Mouse (Mus musculus): ENCODE results near the gene 6030408B16Rik. TPM values are rescaled to one million over a fixed set of nuclear protein-coding genes. Genes with fewer than 3 reads are reported as not detected.

The 6030408B16Rik gene
- polyA plus RNA-seq, 1 experiment from 2014 or later: 23.9 TPM

GRCm38 (mm10) chr15:101308440-101309348 is 15.7 kb downstream of the 6030408B16Rik start:
- 54% methylated on average over 13 of the region's 13 CpGs for WGBS
- Histone ChIP-seq H3K36me3 (ENCODE audit: insufficient read depth, low read length) (no peaks in the 10 kb centered on the region), H3K4me3 (ENCODE audit: low read length) (no peak overlapping the region), H3K27me3 (ENCODE audit: insufficient read depth, low read length) (no peaks in the 10 kb centered on the region), H3K4me2 (replicated peaks; ENCODE audit: low read depth, low read length) (no peak overlapping the region), H3K27ac (ENCODE audit: low read length) (0 out of 2 replicates have a peak overlapping the region, but pooled peaks have one; percentile 13), H3K9me3 (ENCODE audit: low read length) (no peaks in the 10 kb centered on the region), H3K4me1 (ENCODE audit: insufficient read depth, low read length) (peaks cover 10% of the 10 kb centered on the region), H3K9ac (replicated peaks; ENCODE audit: low read length) (no peak overlapping the region)
- ATAC-seq (ENCODE audit: low FRiP score, low TSS enrichment): no peak

GRCm38 (mm10) chr15:101309493-101309892 is 16.5 kb downstream of the 6030408B16Rik start:
- Histone ChIP-seq H3K27ac (ENCODE audit: low read length) (no peak overlapping the region), H3K4me3 (ENCODE audit: low read length) (no peak overlapping the region), H3K9ac (replicated peaks; ENCODE audit: low read length) (no peak overlapping the region), H3K27me3 (ENCODE audit: insufficient read depth, low read length) (no peaks in the 10 kb centered on the region), H3K9me3 (ENCODE audit: low read length) (no peaks in the 10 kb centered on the region), H3K4me1 (ENCODE audit: insufficient read depth, low read length) (peaks cover 10% of the 10 kb centered on the region), H3K4me2 (replicated peaks; ENCODE audit: low read depth, low read length) (no peak overlapping the region), H3K36me3 (ENCODE audit: insufficient read depth, low read length) (no peaks in the 10 kb centered on the region)
- 0 out of 2 replicates have a peak, but pooled peaks have one; percentile 19 for ATAC-seq (ENCODE audit: low FRiP score, low TSS enrichment)
- WGBS: 37% methylated on average over 5 of the region's 5 CpGs

- WGBS: 43% methylated on average over 14 of the region's 15 CpGs
- H3K27me3 ChIP-seq (ENCODE audit: insufficient read depth, low read length): no peaks in the 10 kb centered on the region
- no peak overlapping the region for H3K4me2 ChIP-seq (replicated peaks; ENCODE audit: low read depth, low read length)
- no peak overlapping the region for H3K9ac ChIP-seq (replicated peaks; ENCODE audit: low read length)
- H3K36me3 ChIP-seq (ENCODE audit: insufficient read depth, low read length): no peaks in the 10 kb centered on the region
- no peak overlapping the region for H3K4me3 ChIP-seq (ENCODE audit: low read length)
- H3K9me3 ChIP-seq (ENCODE audit: low read length): no peaks in the 10 kb centered on the region
- H3K4me1 ChIP-seq (ENCODE audit: insufficient read depth, low read length): peaks cover 14% of the 10 kb centered on the region
- no peak for ATAC-seq (ENCODE audit: low FRiP score, low TSS enrichment)
- no peak overlapping the region for H3K27ac ChIP-seq (ENCODE audit: low read length)
These were observed 18.2 kb downstream of the 6030408B16Rik start for GRCm38 (mm10) chr15:101311087-101311770.

- Histone ChIP-seq H3K9ac (replicated peaks; ENCODE audit: low read length) (no peak overlapping the region), H3K9me3 (ENCODE audit: low read length) (no peaks in the 10 kb centered on the region), H3K4me1 (ENCODE audit: insufficient read depth, low read length) (peaks cover 19% of the 10 kb centered on the region), H3K27ac (ENCODE audit: low read length) (no peak overlapping the region), H3K4me3 (ENCODE audit: low read length) (no peak overlapping the region), H3K36me3 (ENCODE audit: insufficient read depth, low read length) (no peaks in the 10 kb centered on the region), H3K27me3 (ENCODE audit: insufficient read depth, low read length) (no peaks in the 10 kb centered on the region), H3K4me2 (replicated peaks; ENCODE audit: low read depth, low read length) (no peak overlapping the region)
- WGBS: 74% methylated on average over 6 of the region's 6 CpGs
- ATAC-seq (ENCODE audit: low FRiP score, low TSS enrichment): no peak
These were observed 19.0 kb downstream of the 6030408B16Rik start for GRCm38 (mm10) chr15:101312006-101312405.

- H3K36me3 ChIP-seq (ENCODE audit: insufficient read depth, low read length): no peaks in the 10 kb centered on the region
- WGBS: 86% methylated on average over 4 of the region's 4 CpGs
- H3K9me3 ChIP-seq (ENCODE audit: low read length): no peaks in the 10 kb centered on the region
- H3K4me2 ChIP-seq (replicated peaks; ENCODE audit: low read depth, low read length): no peak overlapping the region
- H3K4me1 ChIP-seq (ENCODE audit: insufficient read depth, low read length): peaks cover 26% of the 10 kb centered on the region
- no peak overlapping the region for H3K27ac ChIP-seq (ENCODE audit: low read length)
- no peak for ATAC-seq (ENCODE audit: low FRiP score, low TSS enrichment)
- no peaks in the 10 kb centered on the region for H3K27me3 ChIP-seq (ENCODE audit: insufficient read depth, low read length)
- no peak overlapping the region for H3K9ac ChIP-seq (replicated peaks; ENCODE audit: low read length)
- H3K4me3 ChIP-seq (ENCODE audit: low read length): no peak overlapping the region
These were observed 22.4 kb downstream of the 6030408B16Rik start for GRCm38 (mm10) chr15:101315378-101315777.

GRCm38 (mm10) chr15:101315832-101316231 is 22.8 kb downstream of the 6030408B16Rik start:
- H3K4me3 ChIP-seq (ENCODE audit: low read length): peak overlapping the region; percentile 40

GRCm38 (mm10) chr15:101316279-101316912 is 23.4 kb downstream of the 6030408B16Rik start:
- Histone ChIP-seq H3K4me3 (ENCODE audit: low read length) (peak overlapping the region; percentile 40), H3K4me1 (ENCODE audit: insufficient read depth, low read length) (peaks cover 36% of the 10 kb centered on the region), H3K4me2 (replicated peaks; ENCODE audit: low read depth, low read length) (peak overlapping the region; percentile 56), H3K9ac (replicated peaks; ENCODE audit: low read length) (peak overlapping the region; percentile 10; the same call in 1 of the 2 replicates), H3K36me3 (ENCODE audit: insufficient read depth, low read length) (no peaks in the 10 kb centered on the region), H3K9me3 (ENCODE audit: low read length) (no peaks in the 10 kb centered on the region), H3K27ac (ENCODE audit: low read length) (0 out of 2 replicates have a peak overlapping the region, but pooled peaks have one; percentile 24), H3K27me3 (ENCODE audit: insufficient read depth, low read length) (no peaks in the 10 kb centered on the region)
- peak; percentile 31; the same call in 1 of the 2 replicates for ATAC-seq (ENCODE audit: low FRiP score, low TSS enrichment)
- WGBS: 55% methylated on average over 13 of the region's 13 CpGs

More at GRCm38 (mm10) chr15:101315832-101316231, 22.8 kb downstream of the 6030408B16Rik start:
- no peaks in the 10 kb centered on the region for H3K9me3 ChIP-seq (ENCODE audit: low read length)
- peak overlapping the region; percentile 56 for H3K4me2 ChIP-seq (replicated peaks; ENCODE audit: low read depth, low read length)
- no peaks in the 10 kb centered on the region for H3K36me3 ChIP-seq (ENCODE audit: insufficient read depth, low read length)
- H3K27me3 ChIP-seq (ENCODE audit: insufficient read depth, low read length): no peaks in the 10 kb centered on the region
- peak; percentile 82 for ATAC-seq (ENCODE audit: low FRiP score, low TSS enrichment)
- peaks cover 31% of the 10 kb centered on the region for H3K4me1 ChIP-seq (ENCODE audit: insufficient read depth, low read length)
- H3K9ac ChIP-seq (replicated peaks; ENCODE audit: low read length): no peak overlapping the region; the same call in 1 of the 2 replicates
- 0 out of 2 replicates have a peak overlapping the region, but pooled peaks have one; percentile 24 for H3K27ac ChIP-seq (ENCODE audit: low read length)
- 5% methylated on average over 11 of the region's 11 CpGs for WGBS

- Histone ChIP-seq H3K4me2 (replicated peaks; ENCODE audit: low read depth, low read length) (no peak overlapping the region; the same call in 1 of the 2 replicates), H3K27me3 (ENCODE audit: insufficient read depth, low read length) (no peaks in the 10 kb centered on the region), H3K4me3 (ENCODE audit: low read length) (no peak overlapping the region), H3K4me1 (ENCODE audit: insufficient read depth, low read length) (peaks cover 38% of the 10 kb centered on the region), H3K27ac (ENCODE audit: low read length) (no peak overlapping the region), H3K36me3 (ENCODE audit: insufficient read depth, low read length) (no peaks in the 10 kb centered on the region), H3K9ac (replicated peaks; ENCODE audit: low read length) (peak overlapping the region; percentile 10; the same call in 1 of the 2 replicates), H3K9me3 (ENCODE audit: low read length) (no peaks in the 10 kb centered on the region)
- ATAC-seq (ENCODE audit: low FRiP score, low TSS enrichment): no peak
- WGBS: 63% methylated on average over 18 of the region's 18 CpGs
These were observed 24.2 kb downstream of the 6030408B16Rik start for GRCm38 (mm10) chr15:101316913-101317813.

Measured in kidney, embryonic 16.5 days (tissue).